Mouse (Mus musculus): ENCODE measurements at regions not wholly inside any gene's neighbourhood (a gene's known extent, or its start where the extent isn't known, plus 50 kb on each side); places are given as distances from the start of the nearest gene placed in this dataset.

DNA sequence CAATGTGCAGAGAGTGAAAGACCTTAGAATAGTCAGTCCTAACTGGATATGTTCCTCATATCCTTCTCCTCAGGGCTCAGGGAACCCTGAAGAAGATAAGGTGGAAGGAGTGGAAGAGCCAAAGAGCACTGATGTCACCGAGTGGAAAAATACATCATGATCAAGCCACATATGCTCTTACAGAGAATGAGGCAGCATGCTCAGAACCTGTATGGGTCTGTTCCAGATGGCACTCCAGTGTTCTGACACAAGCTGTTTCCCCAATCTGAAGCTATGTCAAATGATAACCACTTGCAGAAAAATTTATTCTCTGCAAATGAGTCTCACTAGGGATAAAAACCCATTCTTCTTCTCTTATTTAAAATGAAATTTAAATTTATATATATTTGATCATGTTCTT is 572.6 kb upstream of the Robo2 start:
- DNase-seq (ENCODE audit: low spot score) (no peak), ATAC-seq (no peak)
- Histone ChIP-seq H3K27me3 (replicated peaks; ENCODE audit: insufficient read depth, low read length) (no peaks in the 10 kb centered on the region), H3K4me1 (ENCODE audit: insufficient read depth, low read depth, low read length) (no peaks in the 10 kb centered on the region), H3K27ac (ENCODE audit: low read length) (no peak overlapping the region), H3K9ac (replicated peaks; ENCODE audit: low read depth) (no peak overlapping the region), H3K4me3 (ENCODE audit: low read depth, low read length) (no peak overlapping the region), H3K9me3 (ENCODE audit: low read length) (no peaks in the 10 kb centered on the region), H3K36me3 (ENCODE audit: insufficient read depth, low read length) (no peaks in the 10 kb centered on the region), H3K4me2 (replicated peaks; ENCODE audit: low read depth, low read length) (no peak overlapping the region)
- WGBS: 87% methylated on average over 1 of the region's 1 CpGs
- TF ChIP-seq EP300 (IDR thresholded peaks at IDR 0.05) (no peak), CTCF (IDR thresholded peaks at IDR 0.05) (no peak)

DNA sequence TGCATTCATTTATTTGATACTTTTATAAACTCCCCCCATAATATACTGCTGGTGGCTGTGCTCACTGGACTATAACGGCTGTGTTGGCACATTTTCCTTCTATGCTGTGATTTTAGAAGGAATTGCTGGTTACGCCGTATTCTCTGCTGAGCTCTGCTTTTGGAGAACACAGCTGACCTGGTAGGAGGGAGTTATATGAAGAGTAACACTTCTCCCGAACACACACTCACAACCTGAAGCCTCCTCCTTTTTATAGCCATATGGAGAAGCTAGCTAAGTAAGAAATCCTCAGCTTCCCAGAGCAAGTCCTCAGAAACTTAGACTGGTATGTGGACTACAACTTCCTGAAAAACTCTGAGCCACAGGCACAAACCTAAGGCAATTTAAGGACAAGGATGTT is 554.5 kb upstream of the Robo2 start:
- no peak overlapping the region for H3K4me2 ChIP-seq (replicated peaks; ENCODE audit: low read depth, low read length)
- no peaks in the 10 kb centered on the region for H3K36me3 ChIP-seq (ENCODE audit: insufficient read depth, low read length)
- H3K27ac ChIP-seq (ENCODE audit: low read length): no peak overlapping the region
- TF ChIP-seq CTCF (IDR thresholded peaks at IDR 0.05) (no peak), EP300 (IDR thresholded peaks at IDR 0.05) (no peak)
- no peak overlapping the region for H3K9ac ChIP-seq (replicated peaks; ENCODE audit: low read depth)
- ATAC-seq (no peak), DNase-seq (ENCODE audit: low spot score) (no peak)
- no peak overlapping the region for H3K4me3 ChIP-seq (ENCODE audit: low read depth, low read length)
- H3K4me1 ChIP-seq (ENCODE audit: insufficient read depth, low read depth, low read length): no peaks in the 10 kb centered on the region
- WGBS: 87% methylated on average over 4 of the region's 4 CpGs
- H3K9me3 ChIP-seq (ENCODE audit: low read length): no peaks in the 10 kb centered on the region
- H3K27me3 ChIP-seq (replicated peaks; ENCODE audit: insufficient read depth, low read length): no peaks in the 10 kb centered on the region

DNA sequence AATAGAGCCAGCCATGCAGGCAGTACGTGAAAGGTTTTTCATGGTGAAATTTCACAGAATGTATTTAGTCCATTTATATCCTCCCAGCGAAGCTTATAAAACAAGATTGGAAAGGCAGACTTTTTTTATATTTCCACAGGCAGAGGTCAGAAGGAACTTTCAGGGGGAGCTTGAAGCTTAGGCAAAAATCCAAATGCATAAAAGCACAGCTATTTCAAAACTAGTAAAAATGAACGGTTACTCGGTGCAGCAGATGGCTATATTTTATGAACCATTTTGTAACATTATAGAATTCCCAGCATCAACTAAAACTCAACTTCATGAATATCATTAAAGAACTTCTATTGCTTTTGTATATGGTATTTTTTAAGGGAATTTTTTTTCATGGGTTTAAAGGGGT is 518.1 kb upstream of the Robo2 start:
- no peak overlapping the region for H3K4me3 ChIP-seq (ENCODE audit: low read depth, low read length)
- no peaks in the 10 kb centered on the region for H3K36me3 ChIP-seq (ENCODE audit: insufficient read depth, low read length)
- TF ChIP-seq EP300 (IDR thresholded peaks at IDR 0.05): no peak
- TF ChIP-seq CTCF (IDR thresholded peaks at IDR 0.05): no peak
- no peak for DNase-seq (ENCODE audit: low spot score)
- no peak for ATAC-seq
- no peak overlapping the region for H3K9ac ChIP-seq (replicated peaks; ENCODE audit: low read depth)
- H3K27me3 ChIP-seq (replicated peaks; ENCODE audit: insufficient read depth, low read length): no peaks in the 10 kb centered on the region
- H3K4me1 ChIP-seq (ENCODE audit: insufficient read depth, low read depth, low read length): no peaks in the 10 kb centered on the region
- no peaks in the 10 kb centered on the region for H3K9me3 ChIP-seq (ENCODE audit: low read length)
- H3K27ac ChIP-seq (ENCODE audit: low read length): no peak overlapping the region
- no peak overlapping the region for H3K4me2 ChIP-seq (replicated peaks; ENCODE audit: low read depth, low read length)
- 50% methylated on average over 4 of the region's 4 CpGs for WGBS

DNA sequence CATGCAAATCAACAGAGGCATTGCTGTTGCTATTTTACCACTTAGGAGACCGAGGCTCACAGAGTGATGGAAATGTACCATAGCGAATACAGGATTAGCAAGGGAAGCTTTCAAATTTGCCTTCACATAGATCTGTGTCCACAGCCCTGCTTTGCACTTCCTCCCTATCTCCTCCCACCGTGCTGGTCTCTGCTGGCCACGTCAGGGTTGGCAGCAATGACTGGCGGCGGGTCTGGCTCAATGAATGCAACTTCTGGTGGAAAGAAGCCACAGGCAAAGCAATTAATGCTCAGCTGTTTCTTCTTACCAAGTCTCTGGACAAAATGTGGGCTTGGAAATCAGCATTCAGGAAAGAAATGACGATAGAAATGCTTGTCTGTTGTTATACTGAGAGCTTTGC is 489.2 kb upstream of the Robo2 start:
- H3K9me3 ChIP-seq (ENCODE audit: low read length): no peaks in the 10 kb centered on the region
- no peaks in the 10 kb centered on the region for H3K4me1 ChIP-seq (ENCODE audit: insufficient read depth, low read depth, low read length)
- H3K27ac ChIP-seq (ENCODE audit: low read length): no peak overlapping the region
- 0 out of 2 replicates have a peak overlapping the region, but pooled peaks have one; percentile 3 for H3K4me2 ChIP-seq (replicated peaks; ENCODE audit: low read depth, low read length)
- H3K4me3 ChIP-seq (ENCODE audit: low read depth, low read length): no peak overlapping the region
- H3K27me3 ChIP-seq (replicated peaks; ENCODE audit: insufficient read depth, low read length): no peaks in the 10 kb centered on the region
- H3K36me3 ChIP-seq (ENCODE audit: insufficient read depth, low read length): no peaks in the 10 kb centered on the region
- WGBS: 34% methylated on average over 7 of the region's 7 CpGs
- TF ChIP-seq EP300 (IDR thresholded peaks at IDR 0.05) (no peak), CTCF (IDR thresholded peaks at IDR 0.05) (no peak)
- ATAC-seq: no peak
- DNase-seq (ENCODE audit: low spot score): peak; percentile 31
- no peak overlapping the region for H3K9ac ChIP-seq (replicated peaks; ENCODE audit: low read depth)

DNA sequence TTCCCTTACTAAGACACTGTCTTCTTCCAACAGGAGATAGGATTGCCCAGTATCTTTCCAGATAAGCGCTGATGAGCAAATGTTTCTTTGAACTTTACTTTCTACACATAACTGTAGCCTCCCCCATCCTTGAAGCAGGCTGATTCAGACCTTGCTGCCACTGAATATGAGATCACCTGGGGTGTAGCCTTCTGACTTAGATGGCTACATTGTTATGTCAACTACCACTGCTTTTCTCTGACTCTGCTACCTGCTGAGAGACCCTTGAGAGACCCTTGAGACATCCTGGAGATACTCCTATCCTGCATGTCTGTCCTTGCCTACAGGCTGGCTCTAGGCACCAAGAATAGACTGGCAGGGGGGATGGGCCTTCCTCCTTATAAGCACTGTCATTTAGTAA is 476.1 kb upstream of the Robo2 start:
- no peak overlapping the region for H3K9ac ChIP-seq (replicated peaks; ENCODE audit: low read depth)
- no peak for DNase-seq (ENCODE audit: low spot score)
- H3K9me3 ChIP-seq (ENCODE audit: low read length): no peaks in the 10 kb centered on the region
- no peaks in the 10 kb centered on the region for H3K36me3 ChIP-seq (ENCODE audit: insufficient read depth, low read length)
- H3K27me3 ChIP-seq (replicated peaks; ENCODE audit: insufficient read depth, low read length): no peaks in the 10 kb centered on the region
- H3K4me1 ChIP-seq (ENCODE audit: insufficient read depth, low read depth, low read length): no peaks in the 10 kb centered on the region
- H3K27ac ChIP-seq (ENCODE audit: low read length): no peak overlapping the region
- TF ChIP-seq EP300 (IDR thresholded peaks at IDR 0.05) (no peak), CTCF (IDR thresholded peaks at IDR 0.05) (no peak)
- no peak overlapping the region for H3K4me2 ChIP-seq (replicated peaks; ENCODE audit: low read depth, low read length)
- WGBS: 52% methylated on average over 1 of the region's 1 CpGs
- no peak overlapping the region for H3K4me3 ChIP-seq (ENCODE audit: low read depth, low read length)
- no peak for ATAC-seq

DNA sequence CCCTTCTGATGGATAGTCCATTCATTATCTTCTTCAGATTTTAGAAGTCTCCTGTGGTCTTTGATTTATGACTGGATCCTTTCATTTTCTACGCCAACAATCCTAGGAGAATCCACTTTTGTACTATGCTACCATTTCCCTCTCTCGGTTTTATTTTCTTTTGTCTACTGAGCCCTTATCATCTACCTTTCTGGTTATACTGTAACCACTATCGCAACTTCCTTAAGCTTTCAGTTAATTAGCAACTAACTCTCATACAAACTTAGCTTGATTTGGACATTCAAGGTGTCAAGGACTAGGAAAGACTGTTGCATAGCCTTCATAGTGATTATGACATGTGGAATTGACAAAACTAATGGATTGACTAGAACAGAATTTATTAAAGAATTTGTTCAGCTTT is 467.0 kb upstream of the Robo2 start:
- H3K4me1 ChIP-seq (ENCODE audit: insufficient read depth, low read depth, low read length): no peaks in the 10 kb centered on the region
- no peak overlapping the region for H3K27ac ChIP-seq (ENCODE audit: low read length)
- no peak overlapping the region for H3K4me3 ChIP-seq (ENCODE audit: low read depth, low read length)
- no peak for DNase-seq (ENCODE audit: low spot score)
- no peaks in the 10 kb centered on the region for H3K9me3 ChIP-seq (ENCODE audit: low read length)
- TF ChIP-seq CTCF (IDR thresholded peaks at IDR 0.05) (no peak), EP300 (IDR thresholded peaks at IDR 0.05) (no peak)
- 71% methylated on average over 3 of the region's 3 CpGs for WGBS
- no peak overlapping the region for H3K4me2 ChIP-seq (replicated peaks; ENCODE audit: low read depth, low read length)
- no peaks in the 10 kb centered on the region for H3K27me3 ChIP-seq (replicated peaks; ENCODE audit: insufficient read depth, low read length)
- H3K36me3 ChIP-seq (ENCODE audit: insufficient read depth, low read length): no peaks in the 10 kb centered on the region
- no peak for ATAC-seq
- no peak overlapping the region for H3K9ac ChIP-seq (replicated peaks; ENCODE audit: low read depth)

DNA sequence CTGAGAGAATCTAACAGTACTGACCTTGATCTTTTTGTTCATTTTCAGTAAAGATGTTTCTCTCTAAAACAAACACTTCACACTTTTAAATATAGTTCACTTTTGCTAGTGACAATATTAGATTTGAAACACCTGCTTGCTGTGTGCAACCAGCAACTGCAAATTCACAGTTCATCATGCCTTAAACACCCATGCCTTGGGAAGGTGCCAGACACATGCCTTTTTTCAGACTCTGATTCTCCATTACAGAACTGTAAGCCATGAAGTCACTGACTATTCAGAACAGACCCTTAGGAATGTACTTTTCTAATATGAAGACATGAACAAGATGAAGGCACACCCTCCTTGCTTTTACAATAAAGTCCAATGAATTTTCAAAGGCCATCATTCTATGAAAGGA is 462.1 kb upstream of the Robo2 start:
- TF ChIP-seq CTCF (IDR thresholded peaks at IDR 0.05) (no peak), EP300 (IDR thresholded peaks at IDR 0.05) (no peak)
- DNase-seq (ENCODE audit: low spot score): no peak
- no peak for ATAC-seq
- Histone ChIP-seq H3K4me2 (replicated peaks; ENCODE audit: low read depth, low read length) (no peak overlapping the region), H3K27me3 (replicated peaks; ENCODE audit: insufficient read depth, low read length) (no peaks in the 10 kb centered on the region), H3K4me1 (ENCODE audit: insufficient read depth, low read depth, low read length) (no peaks in the 10 kb centered on the region), H3K36me3 (ENCODE audit: insufficient read depth, low read length) (no peaks in the 10 kb centered on the region), H3K27ac (ENCODE audit: low read length) (no peak overlapping the region), H3K4me3 (ENCODE audit: low read depth, low read length) (no peak overlapping the region), H3K9me3 (ENCODE audit: low read length) (no peaks in the 10 kb centered on the region), H3K9ac (replicated peaks; ENCODE audit: low read depth) (no peak overlapping the region)
